Mouse (Mus musculus) large intestine, adult 2 months (tissue): ENCODE results near the gene Polr3a. TPM values are rescaled to one million over a fixed set of nuclear protein-coding genes. Genes with fewer than 3 reads are reported as not detected.
A peak's percentile ranks its signal among the peaks of the same experiment; 100 is the strongest.

Experiments used
- DNase-seq: peaks from one replicate; pipeline ENCODE4 v3.0.0-alpha.2; 2012; ENCODE audit warnings: low read depth, low spot score
- WGBS: fragments of 180-500 bp; shearing (Covaris S2); methylation state at CpG from one replicate; pipeline ENCODE4 v1.1.7; 2018; 5-methylcytosine and 5-hydroxymethylcytosine counted together
- polyA plus RNA-seq: library from polyadenylated mRNA; depleted of rRNA; stranded (reverse); fragments of >200 nt; gene quantifications from 2 replicates; pipeline ENCODE4 v1.2.3, GENCODE M21; 2012; rRNA removed

Polr3a gene
- 5.0 and 7.5 TPM in 2 replicates for polyA plus RNA-seq

- WGBS, result under 1% methylated on average over 30 of the region's 30 CpGs
Measured at GRCm38 (mm10) chr14:24486773-24487227, at the start of gene Polr3a, which contains the start of gene Rps24. Gene Polr3a, minus strand, starts transcription at chr14:24487058. Gene Rps24, plus strand, starts transcription at chr14:24487125.

GRCm38 (mm10) chr14:24534865-24535545 lies 48.1 kb upstream of the Polr3a start:
- DNase-seq, result no peak
- 49% methylated on average over 9 of the region's 9 CpGs for WGBS

More at GRCm38 (mm10) chr14:24486773-24487227, at the start of gene Polr3a, which contains the start of gene Rps24:
- peak; percentile 69 for DNase-seq

GRCm38 (mm10) chr14:24530228-24530627 lies 43.4 kb upstream of the Polr3a start:
- no peak for DNase-seq
- 2% methylated on average over 6 of the region's 6 CpGs for WGBS

GRCm38 (mm10) chr14:24526440-24526839 lies 39.6 kb upstream of the Polr3a start:
- WGBS, result 79% methylated on average over 10 of the region's 10 CpGs
- DNase-seq, result no peak

- WGBS, result 49% methylated on average over 10 of the region's 10 CpGs
- DNase-seq, result no peak
Measured at GRCm38 (mm10) chr14:24525677-24526415, 39.0 kb upstream of the Polr3a start.

GRCm38 (mm10) chr14:24525137-24525536 lies 38.3 kb upstream of the Polr3a start:
- WGBS, result 36% methylated on average over 3 of the region's 3 CpGs
- DNase-seq, result no peak

GRCm38 (mm10) chr14:24521597-24521996 lies 34.7 kb upstream of the Polr3a start:
- 69% methylated on average over 8 of the region's 8 CpGs for WGBS
- DNase-seq, result no peak

GRCm38 (mm10) chr14:24512527-24513161 lies 25.8 kb upstream of the Polr3a start:
- 86% methylated on average over 6 of the region's 6 CpGs for WGBS
- no peak for DNase-seq

- DNase-seq, result no peak
- WGBS, result 83% methylated on average over 2 of the region's 2 CpGs
Measured at GRCm38 (mm10) chr14:24510679-24511078, 23.8 kb upstream of the Polr3a start.

- no peak for DNase-seq
- WGBS, result 93% methylated on average over 1 of the region's 1 CpGs
Measured at GRCm38 (mm10) chr14:24510218-24510617, 23.4 kb upstream of the Polr3a start.

GRCm38 (mm10) chr14:24509557-24509956 lies 22.7 kb upstream of the Polr3a start:
- no peak for DNase-seq
- WGBS, result 48% methylated on average over 5 of the region's 5 CpGs

- WGBS, result 30% methylated on average over 18 of the region's 18 CpGs
- no peak for DNase-seq
Measured at GRCm38 (mm10) chr14:24508070-24508773, 21.4 kb upstream of the Polr3a start.

- WGBS, result 54% methylated on average over 14 of the region's 14 CpGs
- no peak for DNase-seq
Measured at GRCm38 (mm10) chr14:24507452-24508069, 20.7 kb upstream of the Polr3a start.

- WGBS, result 77% methylated on average over 4 of the region's 4 CpGs
- no peak for DNase-seq
Measured at GRCm38 (mm10) chr14:24501256-24501655, 14.4 kb upstream of the Polr3a start.

- DNase-seq, result no peak
- 49% methylated on average over 8 of the region's 8 CpGs for WGBS
Measured at GRCm38 (mm10) chr14:24500845-24501186, 14.0 kb upstream of the Polr3a start.

GRCm38 (mm10) chr14:24500091-24500844 lies 13.4 kb upstream of the Polr3a start:
- peak; percentile 57 for DNase-seq
- WGBS, result 21% methylated on average over 18 of the region's 18 CpGs

- 38% methylated on average over 9 of the region's 9 CpGs for WGBS
- DNase-seq, result no peak
Measured at GRCm38 (mm10) chr14:24499478-24499877, 12.6 kb upstream of the Polr3a start.

- WGBS, result 51% methylated on average over 5 of the region's 5 CpGs
- DNase-seq, result no peak
Measured at GRCm38 (mm10) chr14:24498561-24499255, 11.8 kb upstream of the Polr3a start.
